Mouse (Mus musculus): ENCODE measurements at regions not wholly inside any gene's neighbourhood (a gene's known extent, or its start where the extent isn't known, plus 50 kb on each side); places are given as distances from the start of the nearest gene placed in this dataset.
A peak's percentile ranks its signal among the peaks of the same experiment; 100 is the strongest.
"Not testable (repeated sequence)": the region's sequence is repeated elsewhere in the genome, so short reads cannot be mapped to it uniquely, and the experiment has no call there.

- no peaks in the 10 kb centered on the region for H3K27me3 ChIP-seq (ENCODE audit: insufficient read depth, low read length)
- H3K4me1 ChIP-seq (replicated peaks; ENCODE audit: low read depth, low read length) = no peaks in the 10 kb centered on the region
- TF ChIP-seq NANOG (IDR thresholded peaks at IDR 0.05; ENCODE audit: borderline replicate concordance, low read length) = no peak
- TF ChIP-seq POU5F1 (IDR thresholded peaks at IDR 0.05; ENCODE audit: borderline replicate concordance, low read length) = no peak
- no peak for TF ChIP-seq CTCF (conservative IDR thresholded peaks at IDR 0.05; ENCODE audit: low read length)
- H3K36me3 ChIP-seq (ENCODE audit: insufficient read depth, low read length) = no peaks in the 10 kb centered on the region
- no peaks in the 10 kb centered on the region for H3K9me3 ChIP-seq (ENCODE audit: low read length)
- H3K4me3 ChIP-seq (replicated peaks; ENCODE audit: low read length) = no peak overlapping the region
Measured at GRCm38 (mm10) chr1:149338158-149338557, 622.9 kb downstream of the Pla2g4a start.

- Histone ChIP-seq H3K9me3 (ENCODE audit: low read length) (no peaks in the 10 kb centered on the region), H3K4me3 (replicated peaks; ENCODE audit: low read length) (no peak overlapping the region), H3K4me1 (replicated peaks; ENCODE audit: low read depth, low read length) (no peaks in the 10 kb centered on the region), H3K27me3 (ENCODE audit: insufficient read depth, low read length) (no peaks in the 10 kb centered on the region), H3K36me3 (ENCODE audit: insufficient read depth, low read length) (no peaks in the 10 kb centered on the region)
- no peak for TF ChIP-seq POU5F1 (IDR thresholded peaks at IDR 0.05; ENCODE audit: borderline replicate concordance, low read length)
- TF ChIP-seq CTCF (conservative IDR thresholded peaks at IDR 0.05; ENCODE audit: low read length) = no peak
- TF ChIP-seq NANOG (IDR thresholded peaks at IDR 0.05; ENCODE audit: borderline replicate concordance, low read length) = no peak
Measured at GRCm38 (mm10) chr1:149332239-149332638, 628.9 kb downstream of the Pla2g4a start.

GRCm38 (mm10) chr1:149327171-149327570 is 633.9 kb downstream of the Pla2g4a start:
- Histone ChIP-seq H3K4me1 (replicated peaks; ENCODE audit: low read depth, low read length) (no peaks in the 10 kb centered on the region), H3K27me3 (ENCODE audit: insufficient read depth, low read length) (no peaks in the 10 kb centered on the region), H3K9me3 (ENCODE audit: low read length) (no peaks in the 10 kb centered on the region), H3K36me3 (ENCODE audit: insufficient read depth, low read length) (no peaks in the 10 kb centered on the region), H3K4me3 (replicated peaks; ENCODE audit: low read length) (no peak overlapping the region)
- TF ChIP-seq CTCF (conservative IDR thresholded peaks at IDR 0.05; ENCODE audit: low read length) = no peak
- TF ChIP-seq NANOG (IDR thresholded peaks at IDR 0.05; ENCODE audit: borderline replicate concordance, low read length) = no peak
- TF ChIP-seq POU5F1 (IDR thresholded peaks at IDR 0.05; ENCODE audit: borderline replicate concordance, low read length) = no peak

- Histone ChIP-seq H3K27me3 (ENCODE audit: insufficient read depth, low read length) (no peaks in the 10 kb centered on the region), H3K4me1 (replicated peaks; ENCODE audit: low read depth, low read length) (no peaks in the 10 kb centered on the region), H3K4me3 (replicated peaks; ENCODE audit: low read length) (no peak overlapping the region), H3K36me3 (ENCODE audit: insufficient read depth, low read length) (no peaks in the 10 kb centered on the region), H3K9me3 (ENCODE audit: low read length) (no peaks in the 10 kb centered on the region)
- TF ChIP-seq NANOG (IDR thresholded peaks at IDR 0.05; ENCODE audit: borderline replicate concordance, low read length) (no peak), POU5F1 (IDR thresholded peaks at IDR 0.05; ENCODE audit: borderline replicate concordance, low read length) (no peak), CTCF (conservative IDR thresholded peaks at IDR 0.05; ENCODE audit: low read length) (no peak)
Measured at GRCm38 (mm10) chr1:149323095-149323494, 638.0 kb downstream of the Pla2g4a start.

DNA sequence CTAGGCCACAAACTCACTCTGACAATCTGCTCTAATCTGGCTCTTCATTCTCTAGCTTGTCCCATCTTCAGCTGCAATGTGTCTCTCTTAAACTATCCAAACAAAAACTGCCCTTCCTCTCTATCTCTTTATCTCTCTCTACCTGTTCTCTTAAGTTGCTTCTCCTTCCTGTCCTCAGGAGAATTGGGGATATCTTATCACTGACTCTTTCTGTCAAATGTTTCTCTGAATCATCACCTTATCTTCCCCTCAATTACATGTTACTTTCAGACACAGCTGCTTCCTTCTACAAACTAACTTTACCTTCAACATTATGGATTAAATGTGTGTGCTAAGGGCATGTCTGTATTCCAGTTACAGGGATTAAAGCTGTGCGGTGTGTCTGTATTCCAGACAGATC is 671.4 kb downstream of the Pla2g4a start:
- TF ChIP-seq POU5F1 (IDR thresholded peaks at IDR 0.05; ENCODE audit: borderline replicate concordance, low read length) (no peak), NANOG (IDR thresholded peaks at IDR 0.05; ENCODE audit: borderline replicate concordance, low read length) (no peak), CTCF (conservative IDR thresholded peaks at IDR 0.05; ENCODE audit: low read length) (no peak)
- Histone ChIP-seq H3K36me3 (ENCODE audit: insufficient read depth, low read length) (no peaks in the 10 kb centered on the region), H3K4me1 (replicated peaks; ENCODE audit: low read depth, low read length) (no peaks in the 10 kb centered on the region), H3K4me3 (replicated peaks; ENCODE audit: low read length) (no peak overlapping the region), H3K27me3 (ENCODE audit: insufficient read depth, low read length) (no peaks in the 10 kb centered on the region), H3K9me3 (ENCODE audit: low read length) (no peaks in the 10 kb centered on the region)

DNA sequence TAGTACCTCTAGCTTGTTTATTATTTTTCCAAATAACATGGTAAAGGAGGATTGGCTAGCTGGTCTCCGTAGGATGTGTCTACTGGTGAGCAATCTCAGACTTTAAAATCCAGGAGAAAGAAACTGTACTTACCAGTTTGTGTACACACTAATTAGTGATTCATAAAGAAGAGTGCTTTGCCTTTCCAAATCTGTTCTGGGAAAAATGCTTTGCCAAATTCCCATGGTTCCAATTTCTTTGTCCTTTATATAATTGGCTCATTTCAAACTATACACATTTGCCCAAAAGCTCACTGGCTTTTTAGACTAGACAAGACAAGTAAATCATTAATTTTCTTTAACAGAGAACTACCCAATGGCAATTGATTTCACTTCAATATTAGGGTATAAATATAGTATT is 686.2 kb downstream of the Pla2g4a start:
- no peak overlapping the region for H3K4me3 ChIP-seq (replicated peaks; ENCODE audit: low read length)
- no peaks in the 10 kb centered on the region for H3K9me3 ChIP-seq (ENCODE audit: low read length)
- no peaks in the 10 kb centered on the region for H3K27me3 ChIP-seq (ENCODE audit: insufficient read depth, low read length)
- TF ChIP-seq POU5F1 (IDR thresholded peaks at IDR 0.05; ENCODE audit: borderline replicate concordance, low read length) (no peak), NANOG (IDR thresholded peaks at IDR 0.05; ENCODE audit: borderline replicate concordance, low read length) (no peak), CTCF (conservative IDR thresholded peaks at IDR 0.05; ENCODE audit: low read length) (no peak)
- H3K36me3 ChIP-seq (ENCODE audit: insufficient read depth, low read length) = no peaks in the 10 kb centered on the region
- no peaks in the 10 kb centered on the region for H3K4me1 ChIP-seq (replicated peaks; ENCODE audit: low read depth, low read length)

DNA sequence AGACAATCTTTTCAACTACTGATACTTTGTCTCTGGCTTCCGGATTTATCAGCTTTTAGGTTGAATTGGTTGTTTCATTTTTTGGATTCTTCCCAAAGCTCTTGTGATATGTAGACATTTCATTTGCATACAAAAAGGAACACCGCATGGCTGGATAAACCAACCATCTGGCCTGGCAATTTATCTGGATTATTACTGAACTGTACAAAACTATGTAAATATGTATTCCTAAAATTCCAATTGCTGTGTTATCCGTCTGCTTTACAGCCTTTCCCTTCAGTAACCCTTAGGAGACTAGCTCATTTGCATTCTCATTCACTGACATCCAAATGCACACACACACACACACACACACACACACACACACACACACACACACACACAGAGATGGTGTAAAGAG is 704.2 kb downstream of the Pla2g4a start:
- no peak for TF ChIP-seq CTCF (conservative IDR thresholded peaks at IDR 0.05; ENCODE audit: low read length)
- no peak for TF ChIP-seq POU5F1 (IDR thresholded peaks at IDR 0.05; ENCODE audit: borderline replicate concordance, low read length)
- TF ChIP-seq NANOG (IDR thresholded peaks at IDR 0.05; ENCODE audit: borderline replicate concordance, low read length) = no peak
- Histone ChIP-seq H3K27me3 (ENCODE audit: insufficient read depth, low read length) (no peaks in the 10 kb centered on the region), H3K4me3 (replicated peaks; ENCODE audit: low read length) (no peak overlapping the region), H3K9me3 (ENCODE audit: low read length) (peaks cover 19% of the 10 kb centered on the region), H3K4me1 (replicated peaks; ENCODE audit: low read depth, low read length) (no peaks in the 10 kb centered on the region), H3K36me3 (ENCODE audit: insufficient read depth, low read length) (no peaks in the 10 kb centered on the region)

GRCm38 (mm10) chr1:149254141-149254540 is 706.9 kb downstream of the Pla2g4a start:
- Histone ChIP-seq H3K36me3 (ENCODE audit: insufficient read depth, low read length) (no peaks in the 10 kb centered on the region), H3K9me3 (ENCODE audit: low read length) (no peaks in the 10 kb centered on the region), H3K4me1 (replicated peaks; ENCODE audit: low read depth, low read length) (no peaks in the 10 kb centered on the region), H3K4me3 (replicated peaks; ENCODE audit: low read length) (no peak overlapping the region), H3K27me3 (ENCODE audit: insufficient read depth, low read length) (no peaks in the 10 kb centered on the region)
- TF ChIP-seq NANOG (IDR thresholded peaks at IDR 0.05; ENCODE audit: borderline replicate concordance, low read length) = no peak
- TF ChIP-seq CTCF (conservative IDR thresholded peaks at IDR 0.05; ENCODE audit: low read length) = peak; percentile 48

GRCm38 (mm10) chr1:149238329-149239015 is 722.6 kb downstream of the Pla2g4a start:
- Histone ChIP-seq H3K9me3 (ENCODE audit: low read length) (no peaks in the 10 kb centered on the region), H3K27me3 (ENCODE audit: insufficient read depth, low read length) (no peaks in the 10 kb centered on the region), H3K4me1 (replicated peaks; ENCODE audit: low read depth, low read length) (no peaks in the 10 kb centered on the region), H3K4me3 (replicated peaks; ENCODE audit: low read length) (no peak overlapping the region), H3K36me3 (ENCODE audit: insufficient read depth, low read length) (no peaks in the 10 kb centered on the region)
- no peak for TF ChIP-seq CTCF (conservative IDR thresholded peaks at IDR 0.05; ENCODE audit: low read length)
- no peak for TF ChIP-seq NANOG (IDR thresholded peaks at IDR 0.05; ENCODE audit: borderline replicate concordance, low read length)
- TF ChIP-seq POU5F1 (IDR thresholded peaks at IDR 0.05; ENCODE audit: borderline replicate concordance, low read length) = no peak

DNA sequence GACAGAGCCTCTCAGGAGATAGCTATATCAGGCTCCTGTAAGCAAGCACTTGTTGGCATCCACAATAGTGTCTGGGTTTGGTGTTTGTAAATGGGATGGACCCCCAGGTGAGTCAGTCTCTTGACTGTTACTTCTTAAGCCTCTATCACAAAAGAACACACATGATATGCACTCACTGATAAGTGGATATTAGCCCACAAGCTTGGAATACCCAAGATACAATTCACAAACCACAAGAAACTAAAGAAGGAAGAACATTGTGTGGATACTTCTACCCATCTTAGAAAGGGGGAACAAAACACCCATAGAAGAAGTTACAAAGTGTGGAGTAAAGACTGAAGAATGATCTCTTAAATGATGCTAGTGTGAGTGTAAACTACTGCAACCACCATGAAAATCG is 733.9 kb downstream of the Pla2g4a start:
- H3K9me3 ChIP-seq (ENCODE audit: low read length); H3K4me3 ChIP-seq (replicated peaks; ENCODE audit: low read length); H3K36me3 ChIP-seq (ENCODE audit: insufficient read depth, low read length); H3K27me3 ChIP-seq (ENCODE audit: insufficient read depth, low read length); H3K4me1 ChIP-seq (replicated peaks; ENCODE audit: low read depth, low read length): not testable (repeated sequence)

Measured in E14TG2a.4 (cell line).